Mouse (Mus musculus) megakaryocyte progenitor cell, adult 5-6 weeks (primary cell): ENCODE measurements around the gene Ifitm6. TPM values are rescaled to one million over a fixed set of nuclear protein-coding genes. Genes with fewer than 3 reads are reported as not detected.
A peak's percentile ranks its signal among the peaks of the same experiment; 100 is the strongest.
"Not testable (repeated sequence)": the region's sequence is repeated elsewhere in the genome, so short reads cannot be mapped to it uniquely, and the experiment has no call there.

Experiments used
- ATAC-seq: replicated peaks from 2 replicates; pipeline ENCODE4 v1.8.0; 2016; ENCODE audit warnings: mild to moderate bottlenecking, moderate TSS enrichment, inconsistent platforms; ENCODE audit not compliant: poor library complexity
- total RNA-seq, 2 experiments: library from RNA; stranded (forward) in 1 of 2; stranded (reverse) in 1 of 2; fragments of 157-497, 149-512 nt in 1 of 2; fragments of 200-1000 nt in 1 of 2; gene quantifications; 2 replicates each; pipeline versions ENCODE4 v1.2.3 to v1.2.4; 2015 to 2017

Ifitm6 gene
- total RNA-seq, 2 experiments from 2014 or later, result 55.9 to 81.7 TPM

DNA sequence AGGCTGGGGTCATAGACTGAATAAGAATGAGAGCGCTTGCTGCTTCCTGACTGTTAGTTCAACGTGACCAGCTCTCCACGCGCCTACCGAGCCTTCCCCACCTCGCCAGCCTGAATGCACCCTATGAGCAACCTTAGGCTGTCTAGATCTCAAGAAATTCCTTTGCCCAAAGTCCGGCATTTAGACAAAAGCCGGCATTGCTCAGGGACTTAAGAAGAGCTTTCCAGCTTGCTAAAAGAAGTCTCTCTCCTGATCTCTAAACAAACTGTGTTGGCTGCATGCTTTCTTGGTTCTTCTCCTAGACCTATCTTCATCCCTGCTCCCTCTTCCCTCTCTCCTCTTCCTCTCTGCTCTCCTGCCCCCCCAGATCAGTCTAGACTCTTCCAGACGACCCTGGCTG lies 42.8 kb downstream of the Ifitm6 start:
- no peak for ATAC-seq

DNA sequence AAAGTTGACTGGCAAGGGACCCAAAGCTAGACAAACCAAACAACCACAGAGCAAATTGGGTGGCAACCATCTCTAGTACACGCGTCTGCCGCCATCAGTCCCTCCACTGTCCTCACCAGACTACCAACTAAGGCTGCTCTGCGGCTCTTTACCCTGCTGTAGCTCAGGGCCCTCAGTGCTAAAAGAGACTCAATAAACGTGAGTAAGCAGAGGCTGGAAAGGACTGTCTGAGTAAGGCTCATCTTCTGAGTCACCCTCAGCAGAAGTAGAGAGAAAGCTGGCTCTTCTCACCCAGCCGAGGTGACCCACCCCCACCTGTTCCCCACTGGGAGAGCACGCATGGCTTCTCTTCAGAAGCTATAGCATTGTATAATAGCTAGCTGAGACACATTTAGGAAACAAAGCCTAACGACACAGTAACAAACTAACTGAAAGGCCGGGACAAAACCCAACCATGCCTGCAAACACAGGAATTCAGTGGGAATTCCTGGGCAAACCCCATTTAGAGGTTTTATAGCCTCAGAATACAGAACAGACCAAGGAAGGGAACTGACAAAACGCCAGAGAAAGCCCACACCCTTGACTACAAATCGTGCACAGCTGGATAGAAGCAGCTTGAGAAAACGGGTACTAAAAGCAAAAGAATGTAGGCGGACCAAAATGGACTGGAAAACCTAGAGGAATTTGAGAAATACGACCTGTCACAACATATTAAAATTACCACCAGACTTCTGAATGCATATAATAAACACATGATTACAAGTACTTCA lies 44.1 kb downstream of the Ifitm6 start:
- no peak for ATAC-seq

DNA sequence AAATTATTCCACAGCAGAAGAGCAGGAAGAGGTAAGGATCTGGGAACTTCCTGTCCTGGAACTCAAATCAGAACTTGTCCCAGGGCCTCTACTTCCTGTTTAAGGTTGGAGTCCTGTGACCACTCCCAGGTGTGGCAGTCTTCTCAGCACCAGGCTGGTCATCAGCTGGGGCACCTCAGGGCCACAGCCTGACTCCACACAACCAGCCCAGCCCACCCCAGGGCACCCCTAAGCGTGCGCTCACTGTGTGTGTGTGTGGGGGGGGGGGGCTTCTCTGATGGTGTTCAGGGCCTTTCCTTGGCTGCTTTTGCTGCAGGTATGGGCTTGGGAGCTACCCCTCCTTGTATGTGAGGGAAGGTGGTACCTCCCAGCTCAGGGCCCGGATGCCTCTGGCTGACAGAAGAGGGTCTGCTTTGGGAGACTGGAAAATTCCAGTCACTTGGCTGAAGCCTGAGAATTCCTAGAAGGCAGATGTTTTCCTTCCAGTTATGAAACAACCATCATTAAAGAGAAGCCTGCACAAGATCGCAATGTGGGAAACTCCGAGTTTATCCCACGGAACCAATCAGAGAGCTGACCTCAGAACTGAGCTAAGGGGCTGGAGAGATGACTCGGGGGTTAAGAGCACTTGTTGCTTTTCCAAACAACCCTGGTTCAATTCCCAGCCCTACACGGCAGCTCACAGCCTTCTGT lies 46.1 kb downstream of the Ifitm6 start:
- ATAC-seq, result 0 out of 2 replicates have a peak, but pooled peaks have one; percentile 4

DNA sequence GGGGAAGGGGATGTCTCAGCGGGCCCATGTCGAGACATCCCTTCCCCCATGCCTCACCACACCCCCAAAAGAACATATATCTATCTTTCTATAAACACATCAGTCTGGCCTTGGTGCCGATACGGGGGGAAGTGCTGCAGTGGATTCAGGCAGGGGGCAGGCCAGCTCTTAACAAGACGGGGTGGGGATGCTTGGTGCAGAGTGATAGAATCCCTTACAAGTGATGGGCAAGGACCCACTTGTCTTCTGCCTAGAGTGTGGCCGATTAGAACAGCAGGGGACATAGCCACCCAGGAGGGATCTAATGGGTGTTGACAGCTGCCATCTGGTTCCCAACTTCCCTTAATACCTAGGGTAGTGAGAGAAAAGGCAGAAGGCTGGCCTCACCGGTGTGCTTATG lies 46.8 kb downstream of the Ifitm6 start:
- ATAC-seq, result no peak; the same call in 1 of the 2 replicates

DNA sequence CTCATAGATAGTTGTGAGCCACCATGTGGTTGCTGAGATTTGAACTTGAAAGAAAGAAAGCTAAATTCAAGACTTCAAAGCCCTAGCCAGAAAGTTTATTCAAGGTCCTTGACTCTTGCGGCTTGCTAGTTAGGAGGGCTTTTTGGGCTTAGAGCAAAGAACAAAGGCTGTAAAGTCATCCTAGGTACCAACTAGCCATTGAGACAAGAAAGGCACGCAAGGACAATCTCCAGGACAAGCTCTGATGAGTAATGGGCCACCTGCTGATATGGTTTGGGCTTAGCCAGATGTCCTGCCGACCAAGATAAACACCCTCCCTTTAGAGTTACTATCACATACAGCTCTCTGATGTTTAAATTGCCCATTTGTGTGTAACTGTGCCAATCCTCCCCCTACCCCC lies 49.0 kb downstream of the Ifitm6 start:
- not testable (repeated sequence) for ATAC-seq

DNA sequence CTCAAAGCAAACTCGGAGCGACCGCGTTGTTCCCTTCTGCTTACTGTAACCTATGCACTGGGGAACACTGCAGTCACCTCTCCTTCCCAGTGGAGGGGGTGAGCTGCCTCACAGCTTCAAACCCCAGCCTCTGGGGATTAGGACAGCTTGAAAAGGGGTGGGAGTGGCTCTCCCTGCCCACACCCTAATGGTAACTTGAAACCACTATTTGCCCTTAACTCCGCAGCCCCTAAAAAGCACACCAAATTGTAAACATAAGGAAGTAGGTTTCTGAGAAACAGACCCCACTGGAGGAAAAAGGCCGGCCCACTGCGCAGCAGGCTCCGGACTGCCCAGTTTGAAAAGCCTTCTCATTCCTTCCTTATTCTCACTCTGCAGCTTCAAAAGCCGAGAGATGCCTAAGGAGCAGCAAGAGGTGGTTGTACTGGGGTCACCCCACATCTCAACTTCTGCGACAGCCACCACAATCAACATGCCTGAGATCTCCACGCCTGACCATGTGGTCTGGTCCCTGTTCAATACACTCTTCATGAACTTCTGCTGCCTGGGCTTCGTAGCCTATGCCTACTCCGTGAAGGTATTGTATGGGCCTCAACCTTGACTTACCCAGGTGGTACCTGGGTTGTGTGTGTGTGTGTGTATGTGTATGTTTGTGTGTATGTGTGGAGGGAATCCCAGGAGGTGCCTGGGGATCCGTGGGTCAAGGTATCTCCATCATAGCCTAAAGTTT lies 49.7 kb downstream of the Ifitm6 start:
- peak; percentile 81 for ATAC-seq

DNA sequence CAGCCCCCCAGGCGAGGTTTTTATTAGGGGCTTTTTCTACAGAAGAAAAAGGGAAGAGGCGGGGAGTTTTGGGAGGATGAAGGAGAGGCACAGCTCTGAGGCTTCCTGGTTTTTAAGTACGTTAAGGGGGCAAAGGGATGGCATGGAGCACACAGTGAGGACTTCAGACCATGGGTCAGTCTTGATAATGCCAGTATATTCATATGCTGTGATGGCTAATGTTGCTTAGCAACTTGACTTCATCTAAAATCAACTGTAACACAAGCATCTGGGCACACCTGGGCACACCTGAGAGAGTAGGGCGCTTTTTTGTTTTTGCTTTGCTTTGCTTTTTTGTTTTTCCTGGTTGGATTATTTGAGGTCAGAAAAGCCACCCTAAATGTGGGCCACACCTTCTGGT lies 50.8 kb downstream of the Ifitm6 start, which contains the start of gene Ifitm1:
Ifitm1 (plus strand) TSS at position 301 of the 400 bp plus-strand sequence.
- ATAC-seq, result no peak

Other genes starting within 250 kb of the Ifitm6 start
Only the 30 nearest of the 31 such genes appear.
- gene Syce1, start 230.1 kb downstream of the Ifitm6 start, total RNA-seq (2015), result 0.20 and 1.4 TPM in 2 replicates
- 2.7 and 4.4 TPM in 2 replicates for gene Syce1, start 230.1 kb downstream of the Ifitm6 start, total RNA-seq (2017)
- 0.66 and 1.2 TPM in 2 replicates for gene Zfp941, start 195.7 kb downstream of the Ifitm6 start, total RNA-seq (2015)
- 1.4 and 1.5 TPM in 2 replicates for gene Zfp941, start 195.7 kb downstream of the Ifitm6 start, total RNA-seq (2017)
- gene Urah, start 182.9 kb downstream of the Ifitm6 start, total RNA-seq (2015), result not detected in 2 replicates
- not detected in 2 replicates for gene Urah, start 182.9 kb downstream of the Ifitm6 start, total RNA-seq (2017)
- gene Scgb1c1, start 172.4 kb downstream of the Ifitm6 start, total RNA-seq (2015), result not detected in 2 replicates
- not detected in 2 replicates for gene Scgb1c1, start 172.4 kb downstream of the Ifitm6 start, total RNA-seq (2017)
- not detected in 2 replicates for gene Odf3, start 170.1 kb downstream of the Ifitm6 start, total RNA-seq (2015)
- gene Odf3, start 170.1 kb downstream of the Ifitm6 start, total RNA-seq (2017), result not detected in 2 replicates
- 0.35 TPM in 1 of 2 replicates, not detected in the other for gene Gm45785, start 161.6 kb downstream of the Ifitm6 start, total RNA-seq (2015)
- gene Gm45785, start 161.6 kb downstream of the Ifitm6 start, total RNA-seq (2017), result not detected in 2 replicates
- gene Ric8a, start 161.0 kb downstream of the Ifitm6 start, total RNA-seq (2015), result 26.0 and 38.2 TPM in 2 replicates
- gene Ric8a, start 161.0 kb downstream of the Ifitm6 start, total RNA-seq (2017), result 24.4 and 27.3 TPM in 2 replicates
- 9.9 and 12.3 TPM in 2 replicates for gene Bet1l, start 160.3 kb downstream of the Ifitm6 start, total RNA-seq (2015)
- 21.8 and 24.6 TPM in 2 replicates for gene Bet1l, start 160.3 kb downstream of the Ifitm6 start, total RNA-seq (2017)
- gene Psmd13, start 136.0 kb downstream of the Ifitm6 start, total RNA-seq (2015), result 85.9 and 103 TPM in 2 replicates
- 197 and 208 TPM in 2 replicates for gene Psmd13, start 136.0 kb downstream of the Ifitm6 start, total RNA-seq (2017)
- 22.9 and 23.0 TPM in 2 replicates for gene Sirt3, start 135.6 kb downstream of the Ifitm6 start, total RNA-seq (2015)
- 30.0 and 31.9 TPM in 2 replicates for gene Sirt3, start 135.6 kb downstream of the Ifitm6 start, total RNA-seq (2017)
- gene Cox8b, start 117.5 kb downstream of the Ifitm6 start, total RNA-seq (2015), result not detected in 2 replicates
- gene Cox8b, start 117.5 kb downstream of the Ifitm6 start, total RNA-seq (2017), result not detected in 2 replicates
- gene Nlrp6, start 97.0 kb downstream of the Ifitm6 start, total RNA-seq (2015), result not detected in 2 replicates
- gene Nlrp6, start 97.0 kb downstream of the Ifitm6 start, total RNA-seq (2017), result not detected in 2 replicates
- gene Pgghg, start 76.5 kb downstream of the Ifitm6 start, total RNA-seq (2015), result 5.1 and 7.3 TPM in 2 replicates
- gene Pgghg, start 76.5 kb downstream of the Ifitm6 start, total RNA-seq (2017), result 8.2 and 9.0 TPM in 2 replicates
- gene Ifitm5, start 67.6 kb downstream of the Ifitm6 start, total RNA-seq (2015), result 0.83 and 1.1 TPM in 2 replicates
- gene Ifitm5, start 67.6 kb downstream of the Ifitm6 start, total RNA-seq (2017), result not detected in 2 replicates
- gene Gm45717, start 62.0 kb downstream of the Ifitm6 start, total RNA-seq (2015), result not detected in 2 replicates
- 1.1 TPM in 1 of 2 replicates, not detected in the other for gene Gm45717, start 62.0 kb downstream of the Ifitm6 start, total RNA-seq (2017)
- 577 and 637 TPM in 2 replicates for gene Ifitm2, start 61.9 kb downstream of the Ifitm6 start, total RNA-seq (2015)
- gene Ifitm2, start 61.9 kb downstream of the Ifitm6 start, total RNA-seq (2017), result 287 and 322 TPM in 2 replicates
- 57.8 and 89.8 TPM in 2 replicates for gene Ifitm1, start 50.7 kb downstream of the Ifitm6 start, total RNA-seq (2015)
- 33.7 and 37.5 TPM in 2 replicates for gene Ifitm1, start 50.7 kb downstream of the Ifitm6 start, total RNA-seq (2017)
- gene Ifitm3, start 7.2 kb downstream of the Ifitm6 start, total RNA-seq (2015), result 147 and 203 TPM in 2 replicates
- 49.4 and 56.2 TPM in 2 replicates for gene Ifitm3, start 7.2 kb downstream of the Ifitm6 start, total RNA-seq (2017)
- not detected in 2 replicates for gene Gm17387, start 11.2 kb upstream of the Ifitm6 start, total RNA-seq (2015)
- not detected in 2 replicates for gene Gm17387, start 11.2 kb upstream of the Ifitm6 start, total RNA-seq (2017)
- gene B4galnt4, start 43.2 kb upstream of the Ifitm6 start, total RNA-seq (2015), result 0.84 and 1.3 TPM in 2 replicates
- gene B4galnt4, start 43.2 kb upstream of the Ifitm6 start, total RNA-seq (2017), result 1.5 and 2.8 TPM in 2 replicates
- 1.0 and 2.2 TPM in 2 replicates for gene Pkp3, start 60.3 kb upstream of the Ifitm6 start, total RNA-seq (2015)
- gene Pkp3, start 60.3 kb upstream of the Ifitm6 start, total RNA-seq (2017), result 0.10 and 1.1 TPM in 2 replicates
- gene Sigirr, start 82.6 kb upstream of the Ifitm6 start, total RNA-seq (2015), result 12.3 and 12.6 TPM in 2 replicates
- gene Sigirr, start 82.6 kb upstream of the Ifitm6 start, total RNA-seq (2017), result 5.8 and 14.0 TPM in 2 replicates
- not detected in 2 replicates for gene Ano9, start 99.9 kb upstream of the Ifitm6 start, total RNA-seq (2015)
- gene Ano9, start 99.9 kb upstream of the Ifitm6 start, total RNA-seq (2017), result not detected in 2 replicates
- gene Ptdss2, start 104.5 kb upstream of the Ifitm6 start, total RNA-seq (2015), result 5.8 and 9.2 TPM in 2 replicates
- gene Ptdss2, start 104.5 kb upstream of the Ifitm6 start, total RNA-seq (2017), result 5.7 and 5.8 TPM in 2 replicates
- gene Rnh1, start 154.9 kb upstream of the Ifitm6 start, total RNA-seq (2015), result 36.0 and 41.3 TPM in 2 replicates
- gene Rnh1, start 154.9 kb upstream of the Ifitm6 start, total RNA-seq (2017), result 43.4 and 57.6 TPM in 2 replicates
- 30.5 and 40.6 TPM in 2 replicates for gene Hras, start 176.1 kb upstream of the Ifitm6 start, total RNA-seq (2015)
- gene Hras, start 176.1 kb upstream of the Ifitm6 start, total RNA-seq (2017), result 19.9 and 23.7 TPM in 2 replicates
- 0.39 and 0.84 TPM in 2 replicates for gene Lrrc56, start 176.2 kb upstream of the Ifitm6 start, total RNA-seq (2015)
- gene Lrrc56, start 176.2 kb upstream of the Ifitm6 start, total RNA-seq (2017), result 0.50 and 3.4 TPM in 2 replicates
- 0.20 and 0.89 TPM in 2 replicates for gene Lmntd2, start 196.2 kb upstream of the Ifitm6 start, total RNA-seq (2015)
- gene Lmntd2, start 196.2 kb upstream of the Ifitm6 start, total RNA-seq (2017), result 0.10 TPM in 1 of 2 replicates, not detected in the other
- 3.2 and 4.3 TPM in 2 replicates for gene Rassf7, start 197.9 kb upstream of the Ifitm6 start, total RNA-seq (2015)
- 2.2 and 6.6 TPM in 2 replicates for gene Rassf7, start 197.9 kb upstream of the Ifitm6 start, total RNA-seq (2017)
- gene Phrf1, start 210.9 kb upstream of the Ifitm6 start, total RNA-seq (2015), result 51.0 and 53.0 TPM in 2 replicates
- 60.4 and 62.2 TPM in 2 replicates for gene Phrf1, start 210.9 kb upstream of the Ifitm6 start, total RNA-seq (2017)